Mouse (Mus musculus) midbrain, embryonic 14.5 days (tissue): ENCODE results near the gene Olfr1360. TPM values are rescaled to one million over a fixed set of nuclear protein-coding genes. Genes with fewer than 3 reads are reported as not detected.
A peak's percentile ranks its signal among the peaks of the same experiment; 100 is the strongest.
"Not testable (repeated sequence)": the region's sequence is repeated elsewhere in the genome, so short reads cannot be mapped to it uniquely, and the experiment has no call there.

Experiments used
- ATAC-seq: fragments of 200-750 bp; cut with Nextera tagmentation; 2 replicates; pipeline ENCODE4 v1.8.0; 2017; ENCODE audit warnings: moderate number of reproducible peaks, moderate library complexity; ENCODE audit not compliant: low FRiP score, low TSS enrichment
- DNase-seq: peaks from one replicate; pipeline ENCODE4 v3.0.0-alpha.2; 2015
- H3K27ac ChIP-seq: fragments of 300-500 bp; sonication (generic); replicated peaks from 2 replicates; pipeline ENCODE4 v1.5.1; 2014; ENCODE audit warnings: mild to moderate bottlenecking, low read depth, low read length, moderate library complexity
- H3K27me3 ChIP-seq: fragments of 300-500 bp; sonication (generic); 2 replicates; pipeline ENCODE4 v1.6.1; 2014; ENCODE audit warnings: low read length, control low read depth, mixed read lengths; ENCODE audit not compliant: control insufficient read depth, insufficient read depth
- H3K36me3 ChIP-seq: fragments of 300-500 bp; sonication (generic); 2 replicates; pipeline ENCODE4 v1.6.1; 2014; ENCODE audit warnings: low read length, control low read depth; ENCODE audit not compliant: control insufficient read depth, insufficient read depth
- H3K4me1 ChIP-seq: fragments of 300-500 bp; sonication (generic); 2 replicates; pipeline ENCODE4 v1.6.1; 2014; ENCODE audit warnings: mild to moderate bottlenecking, antibody characterized with exemption, low read length, control low read depth; ENCODE audit not compliant: control insufficient read depth, insufficient read depth
- H3K4me2 ChIP-seq: fragments of 300-500 bp; sonication (generic); 2 replicates; pipeline ENCODE4 v1.6.1; 2014; ENCODE audit warnings: mild to moderate bottlenecking, low read length, moderate library complexity
- H3K4me3 ChIP-seq: fragments of 300-500 bp; sonication (generic); replicated peaks from 2 replicates; pipeline ENCODE4 v1.5.1; 2014; ENCODE audit warnings: low read depth, low read length
- H3K9ac ChIP-seq: fragments of 300-500 bp; sonication (generic); replicated peaks from 2 replicates; pipeline ENCODE4 v1.6.1; 2014; ENCODE audit warnings: mild to moderate bottlenecking, low read length, moderate library complexity
- H3K9me3 ChIP-seq: fragments of 300-500 bp; sonication (generic); 2 replicates; pipeline ENCODE4 v1.6.1; 2016; ENCODE audit warnings: low read length, control low read depth, mixed read lengths; ENCODE audit not compliant: control insufficient read depth
- WGBS: fragments of 180-500 bp; shearing (Covaris S2); extraction: QIAGEN DNeasy Blood & Tissue Kit; methylation state at CpG from one replicate; pipeline ENCODE4 v1.1.7; 2014; 5-methylcytosine and 5-hydroxymethylcytosine counted together
- polyA plus RNA-seq: library from polyadenylated mRNA; unstranded; fragments of >200 nt; fragmentation: Nextera tagmentation; extraction: Ambion mirVana; gene quantifications from 2 replicates; pipeline ENCODE4 v1.2.1, GENCODE M21; 2014

Olfr1360 gene
- polyA plus RNA-seq = not detected in 2 replicates

GRCm38 (mm10) chr13:21677305-21677704, at the start of gene Olfr1360:
Olfr1360 (minus strand) TSS chr13:21677405.
- H3K4me1 ChIP-seq = no peaks in the 10 kb centered on the region
- no peak for ATAC-seq
- H3K9ac ChIP-seq = no peak within 1 kb of the TSS
- no peak within 1 kb of the TSS for H3K4me2 ChIP-seq
- H3K9me3 ChIP-seq = no peaks in the 10 kb centered on the region
- H3K27me3 ChIP-seq = no peaks in the 10 kb centered on the region
- H3K4me3 ChIP-seq = no peak within 1 kb of the TSS
- no peak for DNase-seq
- H3K27ac ChIP-seq = no peak within 1 kb of the TSS
- no peaks in the 10 kb centered on the region for H3K36me3 ChIP-seq
- WGBS = 84% methylated on average over 2 of the region's 2 CpGs

- Histone ChIP-seq H3K4me1 (peaks cover 26% of the 10 kb centered on the region), H3K27ac (no peak overlapping the region), H3K36me3 (no peaks in the 10 kb centered on the region), H3K4me2 (peak overlapping the region; percentile 64; the same call in 1 of the 2 replicates), H3K27me3 (no peaks in the 10 kb centered on the region), H3K9me3 (no peaks in the 10 kb centered on the region), H3K9ac (no peak overlapping the region), H3K4me3 (no peak overlapping the region)
- DNase-seq = no peak
- ATAC-seq = no peak
- 22% methylated on average over 5 of the region's 5 CpGs for WGBS
These were observed 46.0 kb upstream of the Olfr1360 start for GRCm38 (mm10) chr13:21722993-21723836.

- Histone ChIP-seq H3K4me3 (peak overlapping the region; percentile 39), H3K27ac (peak overlapping the region; percentile 86), H3K4me2 (peak overlapping the region; percentile 64), H3K4me1 (peaks cover 22% of the 10 kb centered on the region), H3K9me3 (no peaks in the 10 kb centered on the region), H3K36me3 (no peaks in the 10 kb centered on the region), H3K9ac (peak overlapping the region; percentile 46; the same call in 1 of the 2 replicates), H3K27me3 (no peaks in the 10 kb centered on the region)
- peak; percentile 44 for DNase-seq
- ATAC-seq = peak; percentile 34; the same call in 1 of the 2 replicates
- 4% methylated on average over 10 of the region's 11 CpGs for WGBS
These were observed 45.2 kb upstream of the Olfr1360 start for GRCm38 (mm10) chr13:21722373-21722925.

GRCm38 (mm10) chr13:21721757-21722372, 44.7 kb upstream of the Olfr1360 start, which contains the start of gene Hist1h2bm:
Hist1h2bm (plus strand) TSS chr13:21722044.
- Histone ChIP-seq H3K4me3 (peak within 1 kb of the TSS; percentile 39), H3K9ac (peak within 1 kb of the TSS; percentile 46; the same call in 1 of the 2 replicates), H3K4me1 (peaks cover 20% of the 10 kb centered on the region), H3K27ac (peak within 1 kb of the TSS; percentile 86), H3K4me2 (peak within 1 kb of the TSS; percentile 64)
- ATAC-seq (peak; percentile 94), DNase-seq (peak; percentile 93)
- WGBS = under 1% methylated on average over 37 of the region's 37 CpGs
- not testable (repeated sequence) for H3K27me3 ChIP-seq, H3K36me3 ChIP-seq, H3K9me3 ChIP-seq

- H3K9ac ChIP-seq, H3K27me3 ChIP-seq, H3K36me3 ChIP-seq, H3K9me3 ChIP-seq, ATAC-seq: not testable (repeated sequence)
- peaks cover 22% of the 10 kb centered on the region for H3K4me1 ChIP-seq
- peak; percentile 17 for DNase-seq
- peak overlapping the region; percentile 64 for H3K4me2 ChIP-seq
- H3K27ac ChIP-seq = peak overlapping the region; percentile 72; the same call in 1 of the 2 replicates
- 2% methylated on average over 21 of the region's 44 CpGs for WGBS
- peak overlapping the region; percentile 39 for H3K4me3 ChIP-seq
These were observed 44.0 kb upstream of the Olfr1360 start for GRCm38 (mm10) chr13:21721107-21721756.

GRCm38 (mm10) chr13:21718381-21719080, 41.3 kb upstream of the Olfr1360 start:
- peak overlapping the region; percentile 42 for H3K4me3 ChIP-seq
- H3K9me3 ChIP-seq = no peaks in the 10 kb centered on the region
- WGBS = 56% methylated on average over 4 of the region's 4 CpGs
- ATAC-seq (no peak), DNase-seq (no peak)
- peak overlapping the region; percentile 89 for H3K4me2 ChIP-seq
- H3K36me3 ChIP-seq = no peaks in the 10 kb centered on the region
- no peak overlapping the region for H3K27ac ChIP-seq
- H3K27me3 ChIP-seq = no peaks in the 10 kb centered on the region
- H3K4me1 ChIP-seq = peaks cover 28% of the 10 kb centered on the region
- H3K9ac ChIP-seq = peak overlapping the region; percentile 63

GRCm38 (mm10) chr13:21717397-21718357, 40.5 kb upstream of the Olfr1360 start, which contains the start of gene Hist1h3h:
Hist1h3h (plus strand) TSS chr13:21717659.
- H3K27ac ChIP-seq = peak within 1 kb of the TSS; percentile 82
- peak within 1 kb of the TSS; percentile 42 for H3K4me3 ChIP-seq
- not testable (repeated sequence) for H3K27me3 ChIP-seq, H3K9me3 ChIP-seq, H3K36me3 ChIP-seq
- DNase-seq (peak; percentile 93), ATAC-seq (peak; percentile 60)
- peaks cover 27% of the 10 kb centered on the region for H3K4me1 ChIP-seq
- H3K4me2 ChIP-seq = peak within 1 kb of the TSS; percentile 89
- peak within 1 kb of the TSS; percentile 63 for H3K9ac ChIP-seq
- whole genome bisulfite sequencing = under 1% methylated on average over 25 of the region's 56 CpGs
